Mouse (Mus musculus) megakaryocyte progenitor cell, adult 5-6 weeks (primary cell): ENCODE data around the gene Rapgef4. TPM values are rescaled to one million over a fixed set of nuclear protein-coding genes. Genes with fewer than 3 reads are reported as not detected.
A peak's percentile ranks its signal among the peaks of the same experiment; 100 is the strongest.
"Not testable (repeated sequence)": the region's sequence is repeated elsewhere in the genome, so short reads cannot be mapped to it uniquely, and the experiment has no call there.

ENCODE experiments used
- ATAC-seq: replicated peaks from 2 replicates; pipeline ENCODE4 v1.8.0; 2016; ENCODE audit warnings: mild to moderate bottlenecking, moderate TSS enrichment, inconsistent platforms; ENCODE audit not compliant: poor library complexity
- total RNA-seq, 2 experiments: library from RNA; stranded (forward) in 1 of 2; stranded (reverse) in 1 of 2; fragments of 157-497, 149-512 nt in 1 of 2; fragments of 200-1000 nt in 1 of 2; gene quantifications; 2 replicates each; pipeline versions ENCODE4 v1.2.3 to v1.2.4; 2015 to 2017

Rapgef4 gene
- total RNA-seq, 2 experiments from 2014 or later: 0.50 to 3.8 TPM

DNA sequence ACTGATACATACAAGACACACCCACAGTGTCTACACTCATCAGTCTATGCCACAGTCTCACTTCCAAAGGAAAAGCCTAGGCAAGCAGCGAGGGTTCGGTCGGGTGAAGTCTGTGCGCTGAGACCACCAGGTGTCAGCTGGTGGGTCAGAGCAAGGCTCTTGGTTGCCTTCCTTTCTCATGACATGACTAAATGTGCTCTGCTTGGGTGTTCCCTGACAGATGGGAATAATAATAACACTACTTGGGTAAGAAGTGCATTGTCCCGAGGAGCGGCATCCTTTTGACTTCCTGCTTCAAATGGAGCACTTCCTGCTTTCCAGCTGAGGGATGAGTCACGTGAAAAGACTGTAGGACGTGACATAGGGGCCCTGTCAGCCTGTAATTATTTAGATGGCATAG lies 89.0 kb downstream of the Rapgef4 start:
- ATAC-seq: no peak

DNA sequence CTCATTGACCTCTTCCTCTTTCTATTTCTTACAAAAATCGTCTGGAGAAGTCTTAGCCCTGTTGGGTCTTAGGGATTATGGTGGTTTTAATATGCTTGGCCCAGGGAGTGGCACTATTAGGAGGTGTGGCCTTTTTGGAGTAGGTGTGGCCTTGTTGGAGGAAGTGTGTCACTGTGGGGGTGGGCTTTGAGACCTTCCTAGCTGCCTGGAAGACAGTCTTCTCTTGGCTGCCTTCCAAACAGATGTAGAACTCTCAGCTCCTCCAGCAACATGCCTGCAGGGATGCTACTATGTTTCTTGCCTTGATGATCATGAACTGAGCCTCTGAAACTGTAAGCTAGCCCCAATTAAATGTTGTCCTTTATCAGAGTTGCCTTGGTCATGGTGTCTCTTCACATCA lies 92.1 kb downstream of the Rapgef4 start:
- not testable (repeated sequence) for ATAC-seq

DNA sequence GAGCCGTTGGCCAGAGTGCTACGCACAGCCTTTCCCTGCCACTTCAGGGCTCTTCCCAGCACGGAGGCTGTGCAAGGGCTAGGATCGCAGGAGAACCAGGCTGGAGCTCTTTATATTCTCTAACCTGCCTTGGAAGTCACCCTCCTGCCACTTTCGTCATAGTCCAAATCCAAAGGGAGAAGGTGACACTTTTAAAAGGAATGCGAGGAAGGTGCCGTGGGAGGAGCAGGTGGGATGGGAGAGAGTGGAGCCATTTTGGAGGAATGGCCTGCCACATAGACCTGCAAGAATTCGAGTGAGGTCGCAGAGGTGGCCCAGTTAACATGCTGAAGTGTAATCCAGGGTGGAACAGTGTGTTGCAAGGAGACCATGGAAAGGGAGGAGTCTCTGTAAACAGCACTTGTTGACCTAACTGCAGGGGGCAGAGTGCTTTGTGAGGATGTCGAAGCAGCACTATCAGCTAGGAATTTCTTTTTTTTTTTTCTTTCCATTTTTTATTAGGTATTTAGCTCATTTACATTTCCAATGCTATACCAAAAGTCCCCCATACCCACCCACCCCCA lies 94.0 kb downstream of the Rapgef4 start:
- no peak for ATAC-seq

DNA sequence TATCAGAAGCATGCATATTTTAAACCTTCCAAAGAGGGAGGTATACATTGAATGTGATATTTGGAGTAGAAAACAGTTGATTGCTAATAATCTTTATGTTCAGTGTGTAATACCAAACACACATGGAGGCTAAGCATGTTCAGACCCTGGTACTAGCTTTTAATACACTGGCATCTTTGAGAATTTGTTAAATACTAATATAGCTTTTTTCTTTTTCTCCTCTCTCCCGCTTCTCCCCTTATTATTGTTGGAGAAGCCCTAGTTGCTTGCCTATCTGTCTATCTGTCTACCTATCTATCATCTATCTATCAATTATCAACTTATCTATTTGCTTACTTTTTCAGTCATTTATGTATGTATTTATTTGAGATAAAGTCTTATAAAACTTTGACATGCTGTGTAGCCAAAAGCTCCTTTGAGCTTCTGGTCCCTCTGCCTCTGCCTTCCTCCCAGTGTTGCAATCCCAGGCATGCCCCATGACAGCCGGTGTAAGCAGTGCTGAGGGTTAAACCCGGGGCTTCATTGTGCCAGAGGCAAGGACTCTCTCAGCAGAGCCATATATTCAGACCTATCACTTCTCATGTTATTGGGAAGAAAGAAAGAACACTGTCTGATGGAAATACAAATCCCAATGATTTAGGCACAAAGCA lies 96.6 kb downstream of the Rapgef4 start:
- peak; percentile 51; the same call in 1 of the 2 replicates for ATAC-seq

DNA sequence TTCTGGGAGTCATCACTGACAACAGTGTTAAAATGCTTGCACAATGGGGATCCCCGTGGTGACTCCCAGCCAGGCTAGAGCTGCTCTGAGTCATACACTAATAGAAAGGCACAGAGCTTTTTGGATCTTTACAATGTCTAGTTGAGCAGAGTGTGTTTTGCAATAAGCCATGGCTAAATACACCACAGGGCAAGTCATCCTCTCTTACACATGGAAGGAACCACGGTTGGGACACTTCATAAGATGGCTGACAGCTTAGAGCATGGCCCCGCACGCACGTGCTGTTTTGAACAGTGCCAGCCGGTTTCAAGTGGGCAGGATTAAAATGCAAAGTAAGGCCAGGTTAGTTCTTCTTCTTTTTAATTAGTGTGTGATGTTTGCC lies 97.1 kb downstream of the Rapgef4 start:
- ATAC-seq: peak; percentile 93

DNA sequence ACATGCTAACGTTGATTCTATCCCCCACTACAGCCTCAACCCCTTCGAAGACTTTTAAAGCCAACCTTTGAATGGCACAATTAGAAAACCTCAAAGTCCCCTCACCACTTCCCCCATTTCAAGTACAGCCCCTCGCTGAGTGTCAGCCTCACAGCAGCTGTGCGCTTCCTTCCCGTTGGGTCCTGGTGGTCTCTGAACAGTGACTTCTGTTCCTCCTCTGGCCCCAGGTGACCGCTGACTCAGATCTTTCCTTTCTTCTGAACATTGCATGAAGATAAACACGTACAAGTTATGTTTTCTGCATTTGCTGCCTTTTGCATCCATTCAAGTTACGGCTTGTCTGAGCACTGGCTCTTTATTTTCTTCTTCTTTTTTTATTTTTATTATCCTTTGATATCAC lies 98.1 kb downstream of the Rapgef4 start:
- ATAC-seq: peak; percentile 54

DNA sequence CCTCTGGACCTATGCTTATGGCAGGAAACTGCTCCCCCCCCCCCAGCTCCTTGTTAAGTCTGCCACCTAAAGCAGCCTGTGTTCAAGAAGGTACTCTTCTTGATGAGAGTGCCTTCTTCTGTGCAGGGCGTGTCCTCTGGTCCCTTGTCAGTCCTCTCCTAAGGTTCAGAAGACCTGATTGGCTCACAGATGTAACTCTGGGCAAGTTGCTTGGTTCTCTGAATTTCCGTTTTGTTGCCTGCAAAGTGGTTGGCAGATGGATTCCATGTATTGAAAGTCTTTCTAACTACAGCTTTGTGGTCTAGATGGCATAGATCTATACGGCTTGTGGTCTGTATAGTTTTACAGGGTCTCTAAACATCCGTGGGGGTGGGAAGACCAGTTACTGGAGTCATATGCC lies 101.8 kb downstream of the Rapgef4 start:
- no peak for ATAC-seq

DNA sequence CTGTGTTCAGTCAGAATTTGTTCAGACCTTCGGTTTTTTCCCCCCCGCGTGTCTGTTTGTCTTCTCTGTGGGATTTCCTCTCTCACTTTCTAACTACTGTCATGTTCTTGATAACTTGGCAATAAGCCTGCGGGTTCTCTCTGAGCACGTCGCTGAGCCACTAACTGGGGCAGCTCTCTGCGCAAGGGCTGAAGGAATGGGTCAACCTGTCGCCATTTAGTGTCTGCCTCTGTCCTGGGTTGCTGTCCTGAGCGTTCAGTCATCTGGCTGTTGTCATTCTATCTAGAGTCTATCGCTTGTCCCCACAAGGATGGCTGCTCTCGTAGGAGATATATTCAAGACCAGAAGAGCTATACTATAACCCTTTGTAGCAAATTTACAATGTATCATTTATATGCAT lies 107.8 kb downstream of the Rapgef4 start:
- ATAC-seq: no peak

DNA sequence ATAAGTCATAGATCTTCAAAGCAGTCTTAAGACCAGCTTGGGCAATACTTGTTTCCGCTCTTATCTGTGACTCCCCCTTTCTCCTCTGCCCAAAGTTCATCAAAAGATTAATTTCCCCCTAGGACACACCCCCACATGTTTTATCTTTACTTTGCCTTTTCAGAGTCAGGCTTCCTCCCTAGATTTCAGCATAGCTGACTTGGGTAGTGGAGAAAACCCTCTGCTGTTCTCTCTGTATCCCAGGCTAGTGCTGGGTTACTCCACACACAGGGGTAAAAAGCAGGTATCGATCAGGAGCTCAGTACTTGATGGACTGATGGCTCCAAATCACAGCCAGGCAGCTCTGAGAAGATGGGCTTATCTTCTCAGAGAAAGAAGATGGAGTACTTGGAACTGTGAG lies 109.0 kb downstream of the Rapgef4 start:
- ATAC-seq: no peak

DNA sequence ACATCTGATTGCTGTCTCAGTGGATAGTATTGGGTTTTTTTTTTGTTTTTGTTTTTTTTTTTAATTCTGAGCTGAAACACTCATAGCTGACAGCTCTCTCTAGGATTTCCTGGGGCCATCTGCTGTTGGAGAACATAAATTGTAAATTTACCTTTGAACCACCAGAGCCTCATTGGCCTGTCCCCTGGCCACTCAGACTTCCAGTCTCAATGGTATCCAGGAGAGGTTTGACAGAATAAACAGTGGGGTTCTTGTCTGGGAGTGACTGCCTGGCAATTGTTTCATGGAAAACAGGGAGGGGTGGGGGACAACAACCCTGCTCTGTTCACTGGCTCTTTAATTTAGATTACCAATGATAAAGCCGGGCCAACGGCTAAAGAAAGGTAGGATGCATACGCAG lies 111.0 kb downstream of the Rapgef4 start:
- no peak for ATAC-seq

DNA sequence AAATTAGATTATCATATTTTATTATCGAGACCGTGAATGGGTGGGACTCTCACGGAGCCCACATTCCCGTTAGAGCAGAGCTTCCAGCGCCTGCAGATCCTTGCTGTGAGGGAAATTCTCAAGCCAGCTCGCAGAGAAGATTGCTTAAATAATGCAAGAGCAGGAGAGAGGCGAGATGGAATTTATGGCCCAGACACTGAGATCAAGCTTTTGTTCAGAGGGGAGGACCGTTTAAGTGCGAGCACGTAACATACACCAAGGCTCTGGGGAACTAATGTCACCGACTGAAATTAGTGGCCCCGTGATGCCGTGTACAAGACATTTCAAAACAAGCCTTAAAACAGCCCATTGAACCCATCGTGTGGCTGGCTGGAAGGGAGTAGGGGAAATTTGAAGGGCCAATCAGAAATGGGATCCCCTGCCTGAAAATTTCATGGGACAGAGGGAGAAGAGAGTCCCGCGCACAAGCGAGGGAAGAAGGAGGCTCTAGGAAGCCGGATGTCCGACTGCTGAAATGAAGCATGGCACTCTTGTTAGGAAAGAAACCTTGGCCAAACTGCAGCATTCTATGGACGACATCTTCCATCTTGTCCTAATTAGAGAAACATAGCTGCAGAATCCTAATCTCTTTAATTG lies 112.5 kb downstream of the Rapgef4 start:
- ATAC-seq: no peak

DNA sequence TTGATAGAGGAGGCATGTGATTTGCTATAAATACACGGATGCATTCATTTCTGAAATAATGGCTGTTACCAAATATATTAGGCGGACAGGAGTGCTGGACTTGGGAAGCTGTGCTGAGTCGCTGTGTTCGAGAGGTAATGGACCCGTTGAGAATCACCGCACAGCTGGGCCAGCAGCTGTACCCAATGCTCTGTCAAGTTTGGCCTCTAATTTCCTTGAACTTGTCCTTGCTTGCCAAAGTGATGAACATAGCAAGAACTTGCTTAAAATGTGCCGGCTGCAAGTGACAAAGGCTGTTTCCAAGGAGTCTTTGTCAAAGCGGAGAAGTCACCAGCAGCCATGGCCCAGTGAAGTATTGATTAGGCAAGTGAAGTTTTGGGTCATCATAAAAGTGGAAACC lies 113.0 kb downstream of the Rapgef4 start:
- ATAC-seq: no peak

DNA sequence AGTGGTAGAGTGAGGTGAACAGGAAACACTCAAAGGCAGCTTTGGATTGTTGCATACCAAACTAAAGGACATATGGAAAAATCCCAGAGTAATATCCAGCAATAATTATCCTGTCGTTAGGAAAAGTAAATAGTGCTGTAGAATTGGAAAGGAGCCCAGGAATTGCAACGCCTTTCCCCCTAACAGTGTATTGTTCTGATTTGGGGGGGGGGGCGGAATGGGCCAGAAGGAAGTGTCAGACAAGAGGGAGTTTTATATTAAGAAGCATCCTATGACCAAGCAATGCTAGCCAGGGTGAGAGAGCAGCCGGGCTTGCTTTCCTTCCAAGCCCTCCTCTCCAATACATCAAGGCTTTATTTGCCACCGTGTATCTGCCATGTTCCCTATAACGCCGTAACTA lies 113.4 kb downstream of the Rapgef4 start:
- ATAC-seq: no peak

DNA sequence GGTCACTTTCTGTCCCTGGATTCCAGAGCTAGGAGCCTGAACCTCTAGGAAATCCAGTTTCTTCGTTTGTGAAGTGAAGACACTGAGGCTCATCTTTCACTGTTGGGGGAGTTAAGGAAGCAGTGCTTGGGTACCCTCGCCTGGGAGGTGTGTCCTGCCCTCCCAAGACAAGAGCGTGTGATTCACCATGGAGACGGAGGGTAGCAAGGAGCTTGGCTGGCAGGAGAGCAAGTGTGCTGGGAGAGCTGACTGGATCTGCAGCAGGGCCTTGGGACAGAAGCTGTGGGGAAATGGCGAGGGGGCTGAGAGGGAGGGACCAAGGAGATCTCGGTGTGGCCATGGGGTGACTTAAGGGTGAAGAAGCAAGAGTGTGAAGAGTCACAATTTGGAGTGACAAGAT lies 114.0 kb downstream of the Rapgef4 start:
- ATAC-seq: no peak

DNA sequence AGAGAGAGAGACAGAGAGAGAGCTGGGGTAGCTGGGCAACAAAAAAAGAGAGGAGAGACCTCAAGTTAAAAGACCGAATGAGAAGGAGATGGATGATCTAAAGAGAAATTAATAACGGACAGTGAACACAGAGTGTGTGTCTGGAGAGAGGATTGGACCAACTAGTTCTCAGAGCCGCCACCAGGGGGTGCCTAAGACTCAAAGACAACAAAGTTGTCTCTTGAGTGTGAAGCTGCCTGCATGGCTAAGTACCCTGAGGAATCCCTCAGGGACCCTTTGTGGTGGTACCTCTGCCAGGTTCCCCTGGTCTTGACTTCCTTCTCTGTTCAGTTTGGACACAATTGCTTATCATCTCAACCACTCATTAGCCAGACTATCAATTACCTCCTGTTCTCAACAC lies 115.3 kb downstream of the Rapgef4 start:
- peak; percentile 76; the same call in 1 of the 2 replicates for ATAC-seq

DNA sequence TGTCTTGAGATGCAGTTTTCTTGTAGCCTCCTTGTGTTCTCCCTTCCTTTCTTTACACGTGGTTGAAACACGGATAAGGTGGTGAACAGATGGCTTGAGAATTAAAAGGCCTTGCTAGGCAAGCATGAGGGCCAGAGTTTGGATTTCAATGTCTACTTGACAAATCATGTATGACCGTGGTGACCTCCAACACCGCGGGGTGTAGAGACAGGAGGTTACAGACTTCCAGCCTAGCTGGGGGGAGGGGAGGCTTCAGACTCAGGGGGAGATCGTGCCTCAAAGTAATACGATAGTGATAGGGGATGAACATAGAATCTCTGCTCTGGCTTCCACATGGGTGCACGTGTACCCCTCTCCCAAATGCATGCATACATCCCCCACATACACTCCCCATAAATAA lies 117.3 kb downstream of the Rapgef4 start:
- ATAC-seq: no peak

DNA sequence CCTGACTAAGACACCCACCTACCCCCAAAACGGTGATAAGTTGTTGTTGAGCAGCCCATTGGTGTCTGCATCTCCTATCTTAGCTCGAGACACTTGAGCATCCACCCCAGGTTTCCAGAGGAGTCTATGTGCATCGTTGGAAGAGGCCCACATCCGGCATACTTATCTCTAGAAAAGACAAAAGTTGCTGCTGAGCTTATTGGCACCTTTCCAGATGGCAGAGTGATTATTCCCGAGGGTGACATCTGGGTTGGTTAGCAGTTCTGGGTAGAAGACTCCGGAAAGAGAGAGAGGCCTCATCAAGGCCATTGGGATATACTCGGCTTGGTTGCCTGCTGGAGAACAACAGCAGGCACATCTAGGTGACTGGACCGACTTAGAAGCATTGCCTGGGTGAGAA lies 123.6 kb downstream of the Rapgef4 start:
- ATAC-seq: no peak

DNA sequence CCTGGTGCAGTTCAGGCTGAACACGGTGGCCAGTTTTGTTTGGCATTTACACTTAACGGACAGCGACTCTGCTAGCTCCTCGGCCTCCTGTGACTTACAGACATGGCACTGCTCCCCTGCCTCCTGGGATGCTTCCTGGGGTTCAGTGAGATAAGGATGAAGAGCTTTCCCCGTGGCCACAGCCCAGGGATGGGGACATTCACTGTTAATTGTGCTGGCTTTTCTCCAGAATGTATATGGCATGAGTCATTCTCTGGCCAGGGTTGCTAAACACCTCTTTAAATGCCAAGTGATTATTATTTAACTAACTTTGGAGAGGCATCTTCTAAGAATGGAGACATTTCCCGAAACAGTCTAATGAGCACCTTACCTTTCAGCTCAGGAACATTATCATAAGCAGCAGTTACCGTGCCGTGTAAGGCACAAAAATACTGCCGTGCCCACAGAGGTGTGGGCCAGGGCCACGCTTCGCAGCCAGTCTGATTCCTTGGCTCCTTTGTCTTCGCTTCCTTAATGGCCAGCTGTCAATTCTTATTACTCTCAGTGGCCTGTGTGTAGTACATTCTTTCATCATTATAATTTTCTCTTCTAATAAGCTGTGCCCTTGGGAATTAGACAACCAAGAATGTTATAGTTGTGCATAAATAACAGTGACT lies 126.6 kb downstream of the Rapgef4 start:
- no peak for ATAC-seq

DNA sequence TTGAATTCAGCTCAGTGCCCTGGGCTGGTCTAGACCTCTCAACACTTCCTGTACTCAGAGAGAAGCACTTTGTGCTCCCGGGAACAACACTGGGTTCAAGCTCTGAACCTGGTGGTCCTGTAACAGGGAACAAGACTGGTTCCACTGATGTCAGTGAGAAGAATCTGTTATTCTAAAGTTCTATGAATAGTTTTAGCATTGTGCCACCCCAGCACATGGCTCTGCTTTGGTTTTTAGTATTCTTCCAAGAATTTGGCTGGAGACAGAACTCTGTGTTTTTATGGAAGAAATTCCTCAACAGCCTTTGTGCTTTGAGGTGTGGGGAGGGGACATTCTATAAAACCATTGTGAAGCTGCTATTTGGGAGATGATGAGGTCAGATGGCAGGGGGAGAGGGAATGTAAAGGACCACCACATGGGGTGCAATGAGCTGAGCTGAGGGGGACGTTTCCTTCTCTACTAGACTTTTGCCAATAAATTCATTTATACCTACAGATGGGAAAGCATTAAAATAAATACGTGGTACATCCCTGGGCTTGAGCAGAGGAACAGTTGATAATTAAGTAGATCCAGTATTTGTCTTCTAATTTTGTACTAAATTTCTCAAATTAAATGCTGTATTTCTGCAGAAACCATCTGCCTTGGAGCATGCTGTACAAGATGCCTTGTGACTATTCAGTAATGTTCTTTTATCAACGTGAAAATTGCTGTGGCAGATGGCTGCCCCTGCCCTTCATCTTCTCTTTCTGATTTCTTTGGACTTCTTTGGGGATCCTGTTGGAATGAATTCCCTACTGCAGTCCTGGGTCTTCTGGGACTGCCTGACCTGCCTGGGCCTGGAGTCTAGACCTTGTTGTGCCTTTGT lies 127.6 kb downstream of the Rapgef4 start:
- ATAC-seq: no peak

DNA sequence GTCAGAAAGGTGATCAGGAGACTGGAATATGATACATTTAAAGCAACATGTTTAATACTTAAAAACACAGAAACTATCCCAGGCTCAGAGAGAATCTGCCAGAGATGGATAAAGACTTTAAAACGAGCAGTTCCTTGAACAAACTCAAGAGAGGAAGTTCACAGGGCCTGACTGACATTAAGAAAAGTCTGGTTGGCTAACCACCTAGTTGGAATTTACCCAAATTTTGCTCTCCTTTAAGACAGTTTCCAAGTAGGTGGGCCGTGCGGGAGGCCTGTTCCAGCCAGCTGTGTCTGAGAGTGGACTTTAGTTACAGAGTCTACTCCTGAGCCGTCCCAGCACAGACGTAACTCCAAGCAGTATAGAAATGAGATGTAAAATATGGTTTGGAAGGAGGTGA lies 129.4 kb downstream of the Rapgef4 start:
- ATAC-seq: no peak

DNA sequence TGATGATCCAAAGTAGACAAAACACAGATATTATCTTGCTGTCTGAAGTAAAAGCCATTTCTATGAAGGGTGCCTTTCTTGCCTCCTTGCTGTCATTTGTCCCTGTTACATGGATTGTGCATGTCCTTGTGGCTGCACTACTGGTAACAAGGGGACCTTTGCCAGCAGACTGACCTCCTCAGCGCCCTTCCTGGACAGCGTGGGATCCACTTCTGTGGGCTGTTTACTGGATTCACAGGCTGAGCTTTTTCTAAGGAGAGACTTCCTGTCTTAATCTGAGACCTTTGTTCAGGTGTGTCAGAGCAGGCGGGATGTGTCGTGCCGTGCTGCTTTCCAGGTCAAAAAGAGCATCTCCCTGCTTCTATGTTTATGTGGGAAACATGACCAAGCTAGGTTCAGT lies 132.7 kb downstream of the Rapgef4 start:
- ATAC-seq: no peak
